Mouse (Mus musculus): ENCODE measurements around the gene Zfp965. TPM values are rescaled to one million over a fixed set of nuclear protein-coding genes. Genes with fewer than 3 reads are reported as not detected.
"Not testable (repeated sequence)": the region's sequence is repeated elsewhere in the genome, so short reads cannot be mapped to it uniquely, and the experiment has no call there.

The Zfp965 gene
- 7.5 and 7.6 TPM in 2 replicates for polyA plus RNA-seq (2015; fragmentation: Nextera tagmentation; extraction: Ambion mirVana)

DNA sequence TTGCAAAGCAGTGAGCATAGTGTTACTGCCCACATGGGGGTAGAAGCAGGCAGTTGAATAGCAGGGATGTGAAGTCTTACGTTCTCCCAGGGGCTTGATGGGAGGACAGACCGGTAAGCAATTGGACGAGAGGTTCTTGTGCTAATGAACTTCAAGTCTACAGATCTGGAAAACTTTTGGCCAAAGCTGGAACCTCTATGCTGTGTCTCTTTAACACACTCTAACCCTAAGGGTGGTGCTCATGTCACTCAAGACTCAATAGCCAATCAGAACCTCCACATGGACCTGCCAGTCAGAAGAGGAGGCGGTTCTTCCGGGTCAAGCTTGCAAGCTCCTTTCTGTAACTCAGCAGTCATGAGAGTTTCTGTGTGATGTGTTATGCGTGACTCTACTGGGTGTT, at the start of gene Zfp965:
TSS of gene Zfp965 (plus strand) at position 301 of the 400 bp plus-strand sequence.
- H3K36me3 ChIP-seq; ATAC-seq; H3K9me3 ChIP-seq; H3K4me3 ChIP-seq (replicated peaks); H3K27me3 ChIP-seq (replicated peaks); H3K9ac ChIP-seq; H3K4me1 ChIP-seq (replicated peaks); H3K27ac ChIP-seq; H3K4me2 ChIP-seq (replicated peaks): not testable (repeated sequence)
- no CpG with 5 or more reads among the region's 6 CpGs for WGBS

GRCm38 (mm10) chr2:175435707-175436106, 34.1 kb upstream of the Zfp965 start, which contains the start of gene Gm4724:
Gm4724 (minus strand) TSS chr2:175435807.
- not testable (repeated sequence) for H3K4me3 ChIP-seq (replicated peaks); H3K27me3 ChIP-seq (replicated peaks); ATAC-seq; H3K9me3 ChIP-seq; H3K9ac ChIP-seq; H3K27ac ChIP-seq; H3K36me3 ChIP-seq; H3K4me1 ChIP-seq (replicated peaks); H3K4me2 ChIP-seq (replicated peaks)
- WGBS: no CpG with 5 or more reads among the region's 4 CpGs

Other genes starting within 250 kb of the Zfp965 start
- gene Gm14440, start 194.9 kb upstream of the Zfp965 start, polyA plus RNA-seq (2015; fragmentation: Nextera tagmentation; extraction: Ambion mirVana): 3.1 TPM in 1 of 2 replicates, not detected in the other
- gene Gm4631, start 131.8 kb upstream of the Zfp965 start, polyA plus RNA-seq (2015; fragmentation: Nextera tagmentation; extraction: Ambion mirVana): 14.5 and 14.9 TPM in 2 replicates
- gene Zfp968, start 97.5 kb upstream of the Zfp965 start, polyA plus RNA-seq (2015; fragmentation: Nextera tagmentation; extraction: Ambion mirVana): 5.8 and 6.4 TPM in 2 replicates
- 8.6 and 8.8 TPM in 2 replicates for gene Gm4724, start 34.2 kb upstream of the Zfp965 start, polyA plus RNA-seq (2015; fragmentation: Nextera tagmentation; extraction: Ambion mirVana)
- not detected in 2 replicates for gene Gm11007, start 174.0 kb downstream of the Zfp965 start, polyA plus RNA-seq (2015; fragmentation: Nextera tagmentation; extraction: Ambion mirVana)
- 31.8 and 32.8 TPM in 2 replicates for gene Zfp969, start 233.7 kb downstream of the Zfp965 start, polyA plus RNA-seq (2015; fragmentation: Nextera tagmentation; extraction: Ambion mirVana)